Mouse (Mus musculus) liver, adult 2 months (tissue): Measurements from ENCODE around the gene Vars. TPM values are rescaled to one million over a fixed set of nuclear protein-coding genes. Genes with fewer than 3 reads are reported as not detected.
A peak's percentile ranks its signal among the peaks of the same experiment; 100 is the strongest.

Source experiments
- DNase-seq: peaks from one replicate; pipeline ENCODE4 v3.0.0-alpha.2; 2011; ENCODE audit warnings: low read depth, low spot score; ENCODE audit errors: extremely low read depth
- H3K27ac ChIP-seq: fragments of 200-500 bp; replicated peaks from 2 replicates; pipeline ENCODE4 v1.5.1; 2012; ENCODE audit warnings: low read depth, mild to moderate bottlenecking, control low read depth, inconsistent platforms, low read length; ENCODE audit not compliant: insufficient read depth
- H3K27me3 ChIP-seq: fragments of 200-500 bp; 2 replicates; pipeline ENCODE4 v1.6.1; 2012; ENCODE audit warnings: mild to moderate bottlenecking, moderate library complexity, low read length, inconsistent platforms; ENCODE audit not compliant: control insufficient read depth, insufficient read depth
- H3K36me3 ChIP-seq: fragments of 200-500 bp; 2 replicates; pipeline ENCODE4 v1.6.1; 2012; ENCODE audit warnings: low read length, inconsistent platforms; ENCODE audit not compliant: control insufficient read depth, insufficient read depth
- H3K4me1 ChIP-seq: fragments of 200-500 bp; 2 replicates; pipeline ENCODE4 v1.6.1; 2011; ENCODE audit warnings: low read length; ENCODE audit not compliant: control insufficient read depth, insufficient read depth
- H3K4me3 ChIP-seq: fragments of 200-500 bp; 2 replicates; pipeline ENCODE4 v1.5.1; 2011; ENCODE audit warnings: low read depth, mild to moderate bottlenecking, control low read depth, low read length, moderate library complexity; ENCODE audit not compliant: insufficient read depth
- H3K79me2 ChIP-seq: fragments of 200-500 bp; 2 replicates; pipeline ENCODE4 v1.6.1; 2012; ENCODE audit warnings: inconsistent platforms, mild to moderate bottlenecking, low read length, moderate library complexity; ENCODE audit not compliant: control insufficient read depth, insufficient read depth
- H3K9ac ChIP-seq: fragments of 200-500 bp; 2 replicates; pipeline ENCODE4 v1.6.1; 2012; ENCODE audit warnings: low read depth, mild to moderate bottlenecking, control low read depth, inconsistent platforms, low read length
- CTCF ChIP-seq: fragments of 200-500 bp; IDR thresholded peaks from 2 replicates; pipeline ENCODE4 v1.5.1; 2011; ENCODE audit warnings: low read depth, low read length, control low read depth
- POLR2A ChIP-seq: fragments of 200-500 bp; IDR thresholded peaks from 2 replicates; pipeline ENCODE4 v1.6.1; 2011; ENCODE audit warnings: low read length, control low read depth; ENCODE audit not compliant: insufficient read depth; ENCODE audit errors: extremely low read depth
- WGBS: fragments of 180-500 bp; shearing (Covaris S2); methylation state at CpG from one replicate; pipeline ENCODE4 v1.1.7; 2018; 5-methylcytosine and 5-hydroxymethylcytosine counted together
- polyA plus RNA-seq: library from polyadenylated mRNA; depleted of rRNA; stranded (reverse); fragments of >200 nt; gene quantifications from 2 replicates; pipeline ENCODE4 v1.2.3, GENCODE M21; 2012
- total RNA-seq: library from RNA; depleted of rRNA; stranded (reverse); fragments of >200 nt; gene quantifications from 2 replicates; pipeline ENCODE4 v1.2.3, GENCODE M21; 2014

Gene Vars
- total and polyA plus RNA-seq, 2 experiments: 11.8 to 52.7 TPM

DNA sequence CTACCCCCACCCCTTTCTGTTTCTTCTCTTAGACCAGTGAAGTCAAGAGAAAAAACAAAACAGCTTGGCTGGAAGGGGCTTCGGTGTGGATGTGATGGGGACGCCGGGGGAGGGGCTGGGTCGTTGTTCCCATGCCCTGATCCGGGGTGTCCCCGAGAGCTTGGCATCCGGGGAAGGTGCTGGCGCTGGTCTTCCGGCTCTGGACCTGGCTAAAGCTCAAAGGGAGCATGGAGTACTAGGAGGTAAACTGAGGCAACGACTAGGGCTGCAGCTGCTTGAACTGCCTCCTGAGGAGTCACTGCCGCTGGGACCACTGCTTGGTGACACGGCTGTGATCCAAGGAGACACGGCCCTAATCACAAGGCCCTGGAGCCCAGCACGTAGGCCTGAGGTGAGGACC is 59.3 kb downstream of the Vars start:
- WGBS: 35% methylated on average over 14 of the region's 14 CpGs
- Histone ChIP-seq H3K4me3 (peak overlapping the region; percentile 62; the same call in 1 of the 2 replicates), H3K27me3 (no peaks in the 10 kb centered on the region; the same call in 1 of the 2 replicates), H3K36me3 (peaks cover 5% of the 10 kb centered on the region; the same call in 1 of the 2 replicates), H3K9ac (0 out of 2 replicates have a peak overlapping the region, but pooled peaks have one; percentile 6), H3K4me1 (peaks cover 3% of the 10 kb centered on the region; the same call in 1 of the 2 replicates), H3K27ac (no peak overlapping the region), H3K79me2 (no peaks in the 10 kb centered on the region)
- TF ChIP-seq POLR2A (no peak), CTCF (no peak)
- DNase-seq: no peak

DNA sequence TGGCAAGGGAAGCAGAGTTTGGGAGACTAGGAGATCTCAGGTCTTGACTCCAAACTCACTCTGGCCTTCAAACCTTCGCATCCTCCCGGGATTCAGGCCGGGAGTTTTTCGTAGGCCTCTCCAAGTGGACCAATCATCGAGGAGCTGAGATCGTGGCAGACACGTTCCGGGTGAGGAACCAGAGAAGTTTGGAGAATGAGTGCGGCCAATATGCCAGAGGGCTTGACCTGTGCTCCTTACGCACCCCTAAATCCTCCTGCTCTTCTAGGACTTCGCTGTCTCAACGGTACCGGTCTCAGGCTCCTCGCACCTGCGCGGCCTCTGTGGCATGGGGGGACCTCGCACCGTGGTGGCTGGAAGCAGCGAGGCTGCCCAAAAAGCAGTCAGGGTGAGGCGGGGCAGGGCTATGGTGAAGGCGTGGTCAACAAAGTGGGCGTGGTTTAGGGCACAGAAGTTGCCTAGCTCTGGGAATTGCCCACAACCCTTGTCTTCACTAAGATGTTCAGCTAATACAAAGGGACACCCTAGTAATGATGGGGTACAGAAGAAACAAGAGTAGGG is 60.0 kb downstream of the Vars start:
- Histone ChIP-seq H3K9ac (no peak overlapping the region), H3K27me3 (no peaks in the 10 kb centered on the region; the same call in 1 of the 2 replicates), H3K4me1 (peaks cover 3% of the 10 kb centered on the region; the same call in 1 of the 2 replicates), H3K36me3 (peaks cover 2% of the 10 kb centered on the region; the same call in 1 of the 2 replicates), H3K27ac (no peak overlapping the region), H3K4me3 (no peak overlapping the region), H3K79me2 (no peaks in the 10 kb centered on the region)
- 76% methylated on average over 22 of the region's 22 CpGs for WGBS
- no peak for DNase-seq
- TF ChIP-seq POLR2A (no peak), CTCF (no peak)

DNA sequence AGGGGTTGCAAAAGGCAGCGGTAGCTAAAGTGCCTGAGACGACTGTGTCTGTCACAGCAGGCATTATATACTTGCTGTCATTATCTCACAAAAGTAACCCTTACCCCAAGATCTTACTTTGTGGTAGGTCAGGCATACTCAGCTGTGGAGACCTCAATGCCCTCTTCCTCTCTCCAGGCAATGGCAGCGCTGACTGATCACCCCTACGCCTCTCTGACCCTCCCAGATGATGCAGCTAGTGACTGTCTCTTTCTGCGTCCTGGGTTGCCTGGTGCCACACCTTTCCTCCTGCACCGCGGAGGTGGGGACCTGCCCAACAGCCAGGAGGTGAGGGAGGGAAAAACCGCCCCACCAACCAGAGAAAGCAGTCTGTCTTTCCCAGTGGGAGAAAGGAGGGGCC is 60.5 kb downstream of the Vars start:
- H3K9ac ChIP-seq: no peak overlapping the region
- H3K27ac ChIP-seq: no peak overlapping the region
- peaks cover 2% of the 10 kb centered on the region; the same call in 1 of the 2 replicates for H3K27me3 ChIP-seq
- no peak for TF ChIP-seq CTCF
- no peak for TF ChIP-seq POLR2A
- DNase-seq: no peak
- H3K4me1 ChIP-seq: peaks cover 3% of the 10 kb centered on the region; the same call in 1 of the 2 replicates
- no peak overlapping the region for H3K4me3 ChIP-seq
- peaks cover 2% of the 10 kb centered on the region; the same call in 1 of the 2 replicates for H3K36me3 ChIP-seq
- 91% methylated on average over 8 of the region's 8 CpGs for WGBS
- H3K79me2 ChIP-seq: no peaks in the 10 kb centered on the region

DNA sequence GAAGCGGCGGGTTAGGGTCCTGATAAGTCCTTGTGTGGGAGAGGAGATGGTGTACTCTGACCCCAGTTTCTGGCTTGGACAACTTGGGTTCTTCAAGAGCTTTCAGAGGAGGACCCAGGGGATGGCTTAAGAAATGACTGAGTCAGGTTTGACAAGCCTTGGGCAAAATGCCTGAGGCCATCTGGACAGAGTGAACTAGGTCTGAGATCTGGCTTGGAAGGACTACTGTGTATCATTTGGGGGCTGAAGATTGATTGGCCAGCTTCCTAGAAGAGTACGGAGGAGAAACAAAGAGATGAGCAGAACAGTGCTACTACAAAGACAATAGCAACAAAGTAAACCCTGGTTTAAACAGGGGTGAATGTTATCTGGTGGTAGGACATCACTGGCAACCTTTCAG is 62.7 kb downstream of the Vars start:
- TF ChIP-seq POLR2A (no peak), CTCF (no peak)
- DNase-seq: no peak
- no peaks in the 10 kb centered on the region for H3K79me2 ChIP-seq
- WGBS: 91% methylated on average over 3 of the region's 3 CpGs
- no peak overlapping the region for H3K4me3 ChIP-seq
- no peak overlapping the region for H3K27ac ChIP-seq
- no peak overlapping the region for H3K9ac ChIP-seq
- peaks cover 3% of the 10 kb centered on the region; the same call in 1 of the 2 replicates for H3K4me1 ChIP-seq
- peaks cover 2% of the 10 kb centered on the region; the same call in 1 of the 2 replicates for H3K27me3 ChIP-seq
- no peaks in the 10 kb centered on the region for H3K36me3 ChIP-seq

DNA sequence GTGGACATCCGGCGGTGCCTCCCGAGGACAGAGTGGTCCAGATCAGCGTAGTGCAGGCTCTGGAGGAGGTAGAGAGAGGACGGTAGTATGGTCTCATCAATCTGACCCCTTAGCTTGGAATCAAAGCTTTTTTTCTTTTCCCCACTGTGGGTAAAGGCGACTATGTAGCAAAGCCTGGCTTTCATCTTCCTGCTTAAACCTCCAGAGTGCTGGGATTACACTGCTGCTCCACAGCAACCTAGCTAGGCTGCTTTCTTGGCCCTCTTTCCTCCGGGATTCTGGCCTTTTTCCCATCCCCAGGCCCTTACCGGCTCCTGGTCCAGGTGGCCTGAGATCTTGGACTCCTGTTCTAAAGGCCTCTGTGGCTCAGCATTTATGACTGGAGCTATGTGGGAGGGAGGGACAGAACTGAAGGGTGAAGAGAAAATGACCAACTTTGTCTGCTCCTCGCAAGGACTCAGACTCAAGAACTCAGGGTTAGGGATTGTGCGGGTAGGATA is 63.6 kb downstream of the Vars start:
- Histone ChIP-seq H3K27me3 (peaks cover 2% of the 10 kb centered on the region; the same call in 1 of the 2 replicates), H3K79me2 (no peaks in the 10 kb centered on the region), H3K4me1 (peaks cover under 1% of the 10 kb centered on the region; the same call in 1 of the 2 replicates), H3K36me3 (no peaks in the 10 kb centered on the region), H3K9ac (no peak overlapping the region), H3K27ac (no peak overlapping the region), H3K4me3 (no peak overlapping the region)
- no peak for TF ChIP-seq POLR2A
- no peak for TF ChIP-seq CTCF
- no peak for DNase-seq
- WGBS: 45% methylated on average over 10 of the region's 10 CpGs
